8 mouse cellular contexts compared by ENCODE assay signal in genomic region chr6:30210788-30211187, GRCm38 (mm10).
A peak's percentile ranks its signal among the peaks of the same experiment; 100 is the strongest.
DNase-seq lines count a peak whose midpoint lies in the region; ATAC-seq and TF ChIP-seq lines count a peak whose summit lies in the region.

No protein-coding gene starts in this region.

- DNase-seq in adrenal gland, postnatal 36 days: peak; percentile 74 to 81
- peak; percentile 85 for DNase-seq in embryonic facial prominence, embryonic 11.5 days (ENCODE audit: low spot score)
- DNase-seq in large intestine, adult 2 months (ENCODE audit: low read depth, low spot score): peak; percentile 59
- DNase-seq in lung, adult 2 months: peak; percentile 67
- peak; percentile 67 for DNase-seq in thymus, postnatal 14 days

- no peaks in the 10 kb centered on the region for H3K27me3 ChIP-seq in ES-Bruce4 (ENCODE audit: control insufficient read depth, insufficient read depth, low read length, poor library complexity, severe bottlenecking)
- H3K27me3 ChIP-seq in embryonic facial prominence, embryonic 11.5 days (ENCODE audit: control insufficient read depth, insufficient read depth, low read length): no peaks in the 10 kb centered on the region
- no peaks in the 10 kb centered on the region for H3K27me3 ChIP-seq in heart, embryonic 12.5 days (replicated peaks)

- H3K27ac ChIP-seq in ES-Bruce4 (ENCODE audit: insufficient read depth, low read length): no peak overlapping the region
- no peak overlapping the region for H3K27ac ChIP-seq in embryonic facial prominence, embryonic 11.5 days (replicated peaks; ENCODE audit: low read depth, low read length)
- H3K27ac ChIP-seq in heart, embryonic 12.5 days (ENCODE audit: poor library complexity, severe bottlenecking): no peak overlapping the region
- H3K27ac ChIP-seq in olfactory bulb, adult 2 months (ENCODE audit: insufficient read depth, low read depth, low read length): no peak overlapping the region

- H3K36me3 ChIP-seq in ES-Bruce4 (ENCODE audit: control insufficient read depth, insufficient read depth, low read length, poor library complexity, severe bottlenecking): no peaks in the 10 kb centered on the region
- no peaks in the 10 kb centered on the region for H3K36me3 ChIP-seq in embryonic facial prominence, embryonic 11.5 days (replicated peaks; ENCODE audit: control insufficient read depth, insufficient read depth, low read depth, low read length)
- peaks cover 20% of the 10 kb centered on the region for H3K36me3 ChIP-seq in heart, embryonic 12.5 days

- ATAC-seq in embryonic facial prominence, embryonic 11.5 days (replicated peaks; ENCODE audit: insufficient number of reproducible peaks, low FRiP score, low TSS enrichment, low read depth): peak; percentile 36; the same call in 1 of the 2 replicates
- peak; percentile 33; the same call in 1 of the 2 replicates for ATAC-seq in heart, embryonic 12.5 days (ENCODE audit: insufficient number of reproducible peaks, low FRiP score)

- no peaks in the 10 kb centered on the region for H3K4me1 ChIP-seq in ES-Bruce4 (ENCODE audit: control insufficient read depth, insufficient read depth, low read length)
- no peaks in the 10 kb centered on the region for H3K4me1 ChIP-seq in embryonic facial prominence, embryonic 11.5 days (ENCODE audit: control insufficient read depth, insufficient read depth, low read length)
- H3K4me1 ChIP-seq in heart, embryonic 12.5 days (replicated peaks): peaks cover 2% of the 10 kb centered on the region
- no peaks in the 10 kb centered on the region for H3K4me1 ChIP-seq in lung, adult 2 months (ENCODE audit: control insufficient read depth, insufficient read depth, low read length)
- peaks cover 2% of the 10 kb centered on the region; the same call in 1 of the 2 replicates for H3K4me1 ChIP-seq in olfactory bulb, adult 2 months (ENCODE audit: control insufficient read depth, insufficient read depth, low read length)

- peak; percentile 98 for TF ChIP-seq CTCF in ES-Bruce4 (IDR thresholded peaks at IDR 0.05; ENCODE audit: low read depth, low read length)
- TF ChIP-seq CTCF in lung, adult 2 months (IDR thresholded peaks at IDR 0.05; ENCODE audit: insufficient read depth, low read length): peak; percentile 96
- 0 out of 2 replicates have a peak, but pooled peaks have one; percentile 33 for TF ChIP-seq CTCF in olfactory bulb, adult 2 months (IDR thresholded peaks at IDR 0.05; ENCODE audit: insufficient read depth, low read depth, low read length)

- no peak overlapping the region for H3K4me3 ChIP-seq in ES-Bruce4 (ENCODE audit: low read depth, low read length)
- no peak overlapping the region for H3K4me3 ChIP-seq in embryonic facial prominence, embryonic 11.5 days (ENCODE audit: low read depth, low read length)
- no peak overlapping the region for H3K4me3 ChIP-seq in heart, embryonic 12.5 days
- H3K4me3 ChIP-seq in lung, adult 2 months (replicated peaks; ENCODE audit: extremely low read depth, low read depth, low read length): no peak overlapping the region
- no peak overlapping the region for H3K4me3 ChIP-seq in olfactory bulb, adult 2 months (ENCODE audit: insufficient read depth, low read depth, low read length)

- WGBS in embryonic facial prominence, embryonic 11.5 days: 33% methylated on average over 5 of the region's 5 CpGs
- WGBS in heart, embryonic 12.5 days: 32% methylated on average over 5 of the region's 5 CpGs
- 35% methylated on average over 5 of the region's 5 CpGs for WGBS in large intestine, adult 2 months
- 42% methylated on average over 5 of the region's 5 CpGs for WGBS in lung, adult 2 months
- 45% methylated on average over 5 of the region's 5 CpGs for WGBS in olfactory bulb, adult 2 months

- no peak for TF ChIP-seq POLR2A in ES-Bruce4 (IDR thresholded peaks at IDR 0.05; ENCODE audit: insufficient read depth, low read length)
- no peak for TF ChIP-seq POLR2A in lung, adult 2 months (IDR thresholded peaks at IDR 0.05; ENCODE audit: borderline replicate concordance, extremely low read depth, low read depth, low read length)
- no peak for TF ChIP-seq POLR2A in olfactory bulb, adult 2 months (IDR thresholded peaks at IDR 0.05; ENCODE audit: insufficient read depth, low read depth, low read length)

- TF ChIP-seq EP300 in ES-Bruce4 (IDR thresholded peaks at IDR 0.05; ENCODE audit: insufficient read depth, low read depth, low read length): no peak

- no peak overlapping the region for H3K9ac ChIP-seq in ES-Bruce4 (ENCODE audit: low read depth, poor library complexity, severe bottlenecking)
- H3K9ac ChIP-seq in embryonic facial prominence, embryonic 11.5 days (replicated peaks; ENCODE audit: low read length): no peak overlapping the region
- H3K9ac ChIP-seq in heart, embryonic 12.5 days: no peak overlapping the region

- no peak overlapping the region for H3K4me2 ChIP-seq in embryonic facial prominence, embryonic 11.5 days (ENCODE audit: low read depth, low read length)
- H3K4me2 ChIP-seq in heart, embryonic 12.5 days: no peak overlapping the region

- no peaks in the 10 kb centered on the region for H3K9me3 ChIP-seq in ES-Bruce4 (replicated peaks; ENCODE audit: control insufficient read depth, insufficient read depth, low read length, poor library complexity, severe bottlenecking)
- H3K9me3 ChIP-seq in embryonic facial prominence, embryonic 11.5 days (replicated peaks; ENCODE audit: control insufficient read depth, low read length): no peaks in the 10 kb centered on the region
- no peaks in the 10 kb centered on the region for H3K9me3 ChIP-seq in heart, embryonic 12.5 days (replicated peaks)

Comparison
In these comparisons a context has a peak if more than half of its experiments do, and no peak if none do; other contexts are left out.
1. CTCF ChIP-seq: peak in every context shown above with its lines; median percentile 98 in ES-Bruce4; 96 in lung, adult 2 months; 33 in olfactory bulb, adult 2 months.